Mouse (Mus musculus) heart, postnatal 0 days (tissue): ENCODE results near the gene Gm6096. TPM values are rescaled to one million over a fixed set of nuclear protein-coding genes. Genes with fewer than 3 reads are reported as not detected.

Source experiments
- ATAC-seq: fragments of 200-750 bp; cut with Nextera tagmentation; 2 replicates; pipeline ENCODE4 v1.8.0; 2017; ENCODE audit warnings: low read depth, moderate number of reproducible peaks, moderate library complexity; ENCODE audit not compliant: insufficient read depth
- DNase-seq: peaks from one replicate; pipeline ENCODE4 v3.0.0-alpha.2; 2016; ENCODE audit warnings: low spot score
- H3K27ac ChIP-seq: fragments of 300-500 bp; sonication (generic); 2 replicates; pipeline ENCODE4 v1.5.1; 2014; ENCODE audit warnings: low read depth, mild to moderate bottlenecking
- H3K27me3 ChIP-seq: fragments of 300-500 bp; sonication (generic); 2 replicates; pipeline ENCODE4 v1.6.1; 2014; ENCODE audit warnings: low read length, mixed read lengths; ENCODE audit not compliant: control insufficient read depth, insufficient read depth
- H3K36me3 ChIP-seq: fragments of 300-500 bp; sonication (generic); replicated peaks from 2 replicates; pipeline ENCODE4 v1.6.1; 2014; ENCODE audit warnings: low read length, mixed read lengths; ENCODE audit not compliant: control insufficient read depth, insufficient read depth
- H3K4me1 ChIP-seq: fragments of 300-500 bp; sonication (generic); 2 replicates; pipeline ENCODE4 v1.6.1; 2014; ENCODE audit warnings: antibody characterized with exemption; ENCODE audit not compliant: control insufficient read depth, insufficient read depth
- H3K4me2 ChIP-seq: fragments of 300-500 bp; sonication (generic); 2 replicates; pipeline ENCODE4 v1.6.1; 2014; ENCODE audit warnings: low read depth, mild to moderate bottlenecking, low read length, moderate library complexity
- H3K4me3 ChIP-seq: fragments of 300-500 bp; sonication (generic); 2 replicates; pipeline ENCODE4 v1.5.1; 2014; ENCODE audit warnings: low read depth, low read length
- H3K9ac ChIP-seq: fragments of 300-500 bp; sonication (generic); replicated peaks from 2 replicates; pipeline ENCODE4 v1.6.1; 2014; ENCODE audit warnings: low read depth, low read length, mixed read lengths
- H3K9me3 ChIP-seq: fragments of 300-500 bp; sonication (generic); replicated peaks from 2 replicates; pipeline ENCODE4 v1.6.1; 2016; ENCODE audit warnings: low read length; ENCODE audit not compliant: control insufficient read depth
- CTCF ChIP-seq: IDR thresholded peaks from 2 replicates; pipeline ENCODE4 v1.5.1; 2016; ENCODE audit warnings: antibody characterized with exemption, control low read depth, low read depth
- EP300 ChIP-seq: IDR thresholded peaks from 2 replicates; pipeline ENCODE4 v1.6.1; 2016; ENCODE audit warnings: antibody characterized with exemption, low read depth
- WGBS: fragments of 180-500 bp; shearing (Covaris S2); extraction: QIAGEN DNeasy Blood & Tissue Kit; methylation state at CpG from one replicate; pipeline ENCODE4 v1.1.7; 2014; 5-methylcytosine and 5-hydroxymethylcytosine counted together
- polyA plus RNA-seq: library from polyadenylated mRNA; unstranded; fragments of >200 nt; fragmentation: Nextera tagmentation; extraction: Ambion mirVana; gene quantifications from 2 replicates; pipeline ENCODE4 v1.2.1, GENCODE M21; 2015
- total RNA-seq: library from RNA; depleted of rRNA; stranded (reverse); fragments of >200 nt; gene quantifications from 2 replicates; pipeline ENCODE4 v1.2.3, GENCODE M21; 2014; ENCODE audit warnings: low replicate concordance

Gene Gm6096
- total and polyA plus RNA-seq, 2 experiments from 2014 or later, result not detected

DNA sequence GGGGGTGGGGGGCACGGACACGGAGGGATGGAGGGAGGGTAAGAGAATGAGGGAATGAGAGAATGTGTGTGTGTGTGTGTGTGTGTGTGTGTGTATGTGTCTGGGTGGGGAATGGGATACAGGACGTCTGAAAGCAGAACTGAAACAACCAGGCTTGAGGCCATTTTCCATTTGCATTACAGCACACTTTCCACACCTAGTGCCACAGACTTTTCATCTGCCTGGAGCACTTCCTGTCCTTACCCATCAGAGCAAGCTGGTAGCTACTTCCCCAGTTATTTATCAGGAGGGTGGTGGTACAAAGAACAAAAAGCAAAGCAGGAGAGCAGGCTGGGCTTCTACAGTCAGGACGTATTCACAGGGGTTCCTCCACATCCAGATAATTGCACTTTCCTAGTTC lies 21.6 kb downstream of the Gm6096 start:
- H3K9ac ChIP-seq, result no peak overlapping the region
- H3K27me3 ChIP-seq, result no peaks in the 10 kb centered on the region
- no peak overlapping the region for H3K4me2 ChIP-seq
- no peak for ATAC-seq
- no peak for TF ChIP-seq CTCF
- no peak for TF ChIP-seq EP300
- DNase-seq, result no peak
- peaks cover 11% of the 10 kb centered on the region; the same call in 1 of the 2 replicates for H3K36me3 ChIP-seq
- no peak overlapping the region for H3K4me3 ChIP-seq
- no peak overlapping the region for H3K27ac ChIP-seq
- H3K4me1 ChIP-seq, result peaks cover 19% of the 10 kb centered on the region
- H3K9me3 ChIP-seq, result no peaks in the 10 kb centered on the region
- 63% methylated on average over 4 of the region's 4 CpGs for WGBS

DNA sequence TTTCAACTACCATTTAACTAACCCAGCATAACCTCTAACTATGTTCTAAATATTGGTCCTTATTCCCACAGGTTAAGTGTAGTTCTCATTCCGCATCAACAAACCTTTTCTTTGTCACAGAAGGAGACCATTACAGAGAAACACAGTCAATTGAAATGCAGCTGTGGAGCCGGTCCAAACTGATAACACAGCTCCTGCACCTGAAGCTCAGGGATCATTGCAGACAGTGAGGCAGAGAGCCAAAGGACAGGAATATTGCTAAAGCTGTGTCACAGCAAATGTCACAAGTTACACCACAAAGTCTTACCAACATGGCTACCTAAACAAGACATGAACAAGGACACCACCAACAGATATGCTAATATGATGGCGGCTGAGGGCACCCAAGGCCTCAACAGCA lies 25.2 kb downstream of the Gm6096 start:
- no peak overlapping the region for H3K4me3 ChIP-seq
- WGBS, result 89% methylated on average over 3 of the region's 3 CpGs
- H3K4me1 ChIP-seq, result no peaks in the 10 kb centered on the region
- H3K27me3 ChIP-seq, result no peaks in the 10 kb centered on the region
- no peak overlapping the region for H3K4me2 ChIP-seq
- H3K9me3 ChIP-seq, result no peaks in the 10 kb centered on the region
- H3K27ac ChIP-seq, result no peak overlapping the region
- TF ChIP-seq CTCF (no peak), EP300 (no peak)
- H3K9ac ChIP-seq, result no peak overlapping the region
- ATAC-seq (no peak), DNase-seq (no peak)
- peaks cover 23% of the 10 kb centered on the region for H3K36me3 ChIP-seq

DNA sequence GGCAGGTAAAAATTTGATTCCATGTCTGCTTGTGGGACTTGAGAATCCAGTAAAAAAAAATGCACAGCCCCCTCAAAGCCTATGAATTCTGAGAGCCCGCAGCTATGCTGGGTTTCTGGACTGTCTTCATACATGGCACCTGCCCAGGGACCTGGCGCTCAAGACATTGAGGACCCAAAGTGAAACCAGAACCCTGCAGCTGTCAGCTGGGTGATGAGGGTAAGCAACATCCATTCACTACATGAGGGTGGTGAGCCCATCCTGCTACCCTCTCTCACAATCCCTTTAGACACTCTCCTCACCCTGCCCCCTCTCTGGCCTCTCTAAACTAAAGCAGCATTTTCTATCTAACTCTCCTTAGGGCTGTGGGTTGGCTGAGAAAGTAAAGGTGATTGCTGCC lies 26.8 kb downstream of the Gm6096 start:
- H3K9me3 ChIP-seq, result no peaks in the 10 kb centered on the region
- no peak overlapping the region for H3K27ac ChIP-seq
- no peaks in the 10 kb centered on the region for H3K27me3 ChIP-seq
- no peak overlapping the region for H3K4me2 ChIP-seq
- no peak for DNase-seq
- H3K4me1 ChIP-seq, result no peaks in the 10 kb centered on the region
- H3K36me3 ChIP-seq, result peaks cover 23% of the 10 kb centered on the region
- H3K4me3 ChIP-seq, result no peak overlapping the region
- H3K9ac ChIP-seq, result no peak overlapping the region
- TF ChIP-seq EP300, result no peak
- no peak for TF ChIP-seq CTCF
- no peak for ATAC-seq
- WGBS, result 85% methylated on average over 2 of the region's 2 CpGs

DNA sequence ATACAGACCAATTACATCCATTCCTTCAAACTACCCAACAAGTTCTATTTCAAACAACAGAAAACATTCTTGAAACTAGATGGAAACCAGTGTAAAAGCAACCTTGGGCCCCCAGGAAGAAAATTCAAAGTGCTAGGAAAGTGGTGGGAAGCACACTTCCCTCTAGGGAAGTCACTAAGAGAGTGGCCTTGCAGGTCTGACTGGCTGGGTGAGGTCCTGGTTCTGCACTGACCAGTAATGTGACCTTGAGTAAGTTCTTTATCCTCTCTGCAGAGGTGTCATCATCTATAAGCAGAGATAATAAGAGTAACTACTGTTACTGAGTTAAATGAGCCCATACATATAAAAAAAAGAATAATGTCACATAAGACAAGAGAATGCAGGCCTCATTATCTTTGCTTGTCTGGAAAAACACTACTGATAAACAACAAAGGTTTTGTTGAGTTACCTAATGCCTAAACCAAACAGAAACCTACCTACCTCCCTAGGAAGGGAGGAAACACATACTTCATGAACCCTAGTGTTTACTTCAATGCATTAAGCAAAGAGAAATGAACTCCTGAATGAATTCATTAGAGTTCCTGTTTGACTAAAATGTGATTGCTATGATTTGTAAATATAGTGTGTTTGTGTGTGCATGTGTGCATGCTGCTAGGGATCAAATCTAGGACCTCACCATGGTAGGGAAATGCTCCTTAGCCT lies 39.8 kb downstream of the Gm6096 start:
- H3K36me3 ChIP-seq, result peaks cover 2% of the 10 kb centered on the region; the same call in 1 of the 2 replicates
- no peaks in the 10 kb centered on the region for H3K9me3 ChIP-seq
- no peak for DNase-seq
- peak overlapping the region; percentile 32 for H3K27ac ChIP-seq
- peaks cover 7% of the 10 kb centered on the region for H3K4me1 ChIP-seq
- no peak overlapping the region for H3K9ac ChIP-seq
- no peaks in the 10 kb centered on the region for H3K27me3 ChIP-seq
- ATAC-seq, result no peak
- no peak overlapping the region for H3K4me3 ChIP-seq
- TF ChIP-seq EP300 (no peak), CTCF (no peak)
- no peak overlapping the region for H3K4me2 ChIP-seq

DNA sequence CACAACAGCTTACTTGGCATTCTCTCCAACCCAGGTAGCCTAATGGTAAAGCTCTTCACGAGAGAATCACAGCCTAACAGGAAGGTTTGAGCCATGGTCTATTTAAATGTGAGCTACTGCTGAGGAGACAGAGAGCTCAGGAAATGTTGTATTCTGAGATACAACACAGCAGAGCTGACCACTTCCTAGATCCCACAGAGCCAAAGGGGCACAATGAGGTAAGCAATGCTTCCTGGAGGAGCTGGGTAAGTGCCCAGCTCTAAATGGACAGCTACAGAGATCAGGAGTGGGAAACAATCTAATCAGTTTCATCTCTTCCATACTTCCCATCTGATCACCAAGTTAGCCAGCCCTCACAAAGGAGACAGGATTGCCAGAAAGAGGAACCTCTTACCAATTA lies 40.4 kb downstream of the Gm6096 start:
- WGBS, result 39% methylated on average over 1 of the region's 1 CpGs
- Histone ChIP-seq H3K36me3 (no peaks in the 10 kb centered on the region), H3K4me1 (peaks cover 7% of the 10 kb centered on the region), H3K9ac (no peak overlapping the region), H3K4me2 (no peak overlapping the region), H3K27me3 (no peaks in the 10 kb centered on the region), H3K9me3 (no peaks in the 10 kb centered on the region), H3K4me3 (no peak overlapping the region), H3K27ac (peak overlapping the region; percentile 32)
- DNase-seq, result no peak
- TF ChIP-seq CTCF (no peak), EP300 (no peak)
- ATAC-seq, result no peak

DNA sequence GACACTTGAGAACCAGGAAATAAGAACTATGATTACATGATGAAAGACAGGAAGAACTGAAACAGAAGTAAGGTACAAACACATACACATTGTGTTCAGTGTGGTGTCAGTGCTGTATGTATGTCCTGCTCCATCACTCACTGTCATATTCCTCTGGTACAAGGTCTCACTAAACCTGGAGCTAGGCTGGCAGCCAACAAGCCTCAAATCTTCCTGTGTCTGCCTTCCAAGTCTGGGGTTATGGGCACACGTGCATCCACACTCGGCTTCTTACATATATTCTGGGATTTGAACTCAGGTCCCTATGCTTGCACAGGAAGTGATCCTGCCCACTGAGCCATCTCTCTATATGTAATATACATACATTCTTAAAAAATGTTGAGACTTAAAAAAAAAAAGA lies 41.8 kb downstream of the Gm6096 start:
- no peaks in the 10 kb centered on the region for H3K9me3 ChIP-seq
- H3K27me3 ChIP-seq, result no peaks in the 10 kb centered on the region
- TF ChIP-seq EP300 (no peak), CTCF (no peak)
- peaks cover 7% of the 10 kb centered on the region for H3K4me1 ChIP-seq
- H3K4me3 ChIP-seq, result no peak overlapping the region
- ATAC-seq, result no peak
- WGBS, result 55% methylated on average over 2 of the region's 2 CpGs
- DNase-seq, result no peak
- H3K27ac ChIP-seq, result no peak overlapping the region
- no peaks in the 10 kb centered on the region for H3K36me3 ChIP-seq
- no peak overlapping the region for H3K9ac ChIP-seq
- no peak overlapping the region for H3K4me2 ChIP-seq
